Mouse (Mus musculus): ENCODE data around the gene Riox2. TPM values are rescaled to one million over a fixed set of nuclear protein-coding genes. Genes with fewer than 3 reads are reported as not detected.

Gene Riox2
- polyA plus RNA-seq, 1 experiment from 2014 or later = 39.4 TPM

DNA sequence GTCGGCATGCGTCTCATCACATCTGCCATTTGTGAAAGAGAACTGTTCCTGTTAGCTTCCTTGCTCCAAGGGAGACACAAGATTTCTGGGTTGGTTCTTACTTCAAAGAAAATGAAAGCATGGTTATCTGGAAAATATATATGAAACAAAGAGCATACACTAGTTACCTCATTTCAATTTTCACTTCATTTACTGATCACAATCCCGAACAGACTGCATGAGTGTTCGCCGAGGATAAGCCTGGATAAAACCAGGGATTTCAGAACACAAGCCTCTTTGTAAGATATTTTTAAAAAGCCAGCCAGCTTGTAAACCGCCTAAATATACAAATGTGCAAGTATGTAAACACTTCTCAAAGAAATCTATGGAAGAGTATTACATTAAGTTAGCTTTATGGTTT lies 7.6 kb upstream of the Riox2 start:
- H3K4me3 ChIP-seq (ENCODE audit: low read depth, low read length) = no peak overlapping the region
- H3K36me3 ChIP-seq (ENCODE audit: control insufficient read depth, insufficient read depth, low read length) = no peaks in the 10 kb centered on the region
- WGBS = 92% methylated on average over 6 of the region's 6 CpGs
- H3K9me3 ChIP-seq (ENCODE audit: control insufficient read depth, low read length) = no peaks in the 10 kb centered on the region
- no peaks in the 10 kb centered on the region for H3K4me1 ChIP-seq (replicated peaks; ENCODE audit: control insufficient read depth, insufficient read depth, low read length)
- H3K4me2 ChIP-seq = no peak overlapping the region
- H3K27me3 ChIP-seq (replicated peaks; ENCODE audit: control insufficient read depth, insufficient read depth, low read length) = no peaks in the 10 kb centered on the region
- no peak overlapping the region for H3K27ac ChIP-seq (ENCODE audit: low read depth, low read length)
- ATAC-seq (replicated peaks; ENCODE audit: low FRiP score) (no peak), DNase-seq (ENCODE audit: low spot score) (no peak)
- no peak overlapping the region for H3K9ac ChIP-seq (ENCODE audit: low read depth, low read length)

DNA sequence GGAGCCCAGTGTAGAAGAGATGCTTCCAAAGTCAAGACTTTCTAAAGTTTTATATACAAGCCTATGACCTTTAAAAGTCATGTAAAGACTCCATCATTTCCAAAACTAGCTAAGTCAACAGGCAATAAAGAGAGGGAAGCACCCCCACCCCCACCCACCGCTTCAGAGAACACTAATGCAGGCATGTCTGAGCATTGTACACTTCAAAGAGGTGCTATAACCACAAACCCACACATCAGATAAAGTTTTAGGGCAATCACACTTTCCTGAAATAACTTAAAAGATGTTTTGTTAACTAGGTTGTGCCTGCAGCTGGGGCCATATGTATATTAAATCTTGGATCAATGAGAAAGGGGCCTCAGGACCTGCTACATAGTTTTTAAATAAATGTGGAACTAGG lies 1.7 kb upstream of the Riox2 start:
- Histone ChIP-seq H3K4me3 (ENCODE audit: low read depth, low read length) (no peak overlapping the region), H3K9me3 (ENCODE audit: control insufficient read depth, low read length) (no peaks in the 10 kb centered on the region), H3K4me1 (replicated peaks; ENCODE audit: control insufficient read depth, insufficient read depth, low read length) (peaks cover 3% of the 10 kb centered on the region), H3K9ac (ENCODE audit: low read depth, low read length) (no peak overlapping the region), H3K36me3 (ENCODE audit: control insufficient read depth, insufficient read depth, low read length) (no peaks in the 10 kb centered on the region), H3K4me2 (no peak overlapping the region), H3K27ac (ENCODE audit: low read depth, low read length) (no peak overlapping the region), H3K27me3 (replicated peaks; ENCODE audit: control insufficient read depth, insufficient read depth, low read length) (no peaks in the 10 kb centered on the region)
- ATAC-seq (replicated peaks; ENCODE audit: low FRiP score) (no peak), DNase-seq (ENCODE audit: low spot score) (no peak)
- WGBS = 66% methylated on average over 1 of the region's 1 CpGs

DNA sequence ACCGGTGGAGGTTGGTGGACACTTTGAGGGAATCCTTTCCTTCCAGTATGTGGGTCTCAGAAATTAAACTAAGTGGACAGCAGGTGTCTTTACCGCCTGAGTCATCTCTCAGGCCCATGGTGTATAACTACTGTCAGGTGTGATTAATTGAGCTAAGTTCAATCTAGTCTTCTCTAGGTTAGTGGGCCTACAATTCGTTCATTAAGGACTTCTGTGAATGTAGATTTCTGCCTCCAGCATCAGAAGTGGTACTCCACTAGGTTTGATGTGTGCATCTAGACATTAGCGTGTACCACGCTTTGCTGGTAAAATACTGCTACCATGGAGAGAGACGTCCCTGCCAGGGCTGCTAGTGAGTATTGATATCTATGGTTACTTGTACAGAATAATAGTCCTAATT lies 971 bp downstream of the Riox2 start:
- Histone ChIP-seq H3K4me1 (replicated peaks; ENCODE audit: control insufficient read depth, insufficient read depth, low read length) (peaks cover 3% of the 10 kb centered on the region), H3K9ac (ENCODE audit: low read depth, low read length) (peak overlapping the region; percentile 83), H3K36me3 (ENCODE audit: control insufficient read depth, insufficient read depth, low read length) (no peaks in the 10 kb centered on the region; the same call in 1 of the 2 replicates), H3K27ac (ENCODE audit: low read depth, low read length) (no peak overlapping the region), H3K27me3 (replicated peaks; ENCODE audit: control insufficient read depth, insufficient read depth, low read length) (no peaks in the 10 kb centered on the region), H3K4me3 (ENCODE audit: low read depth, low read length) (peak overlapping the region; percentile 73), H3K4me2 (peak overlapping the region; percentile 79), H3K9me3 (ENCODE audit: control insufficient read depth, low read length) (no peaks in the 10 kb centered on the region)
- DNase-seq (ENCODE audit: low spot score) (no peak), ATAC-seq (replicated peaks; ENCODE audit: low FRiP score) (no peak)
- 47% methylated on average over 6 of the region's 6 CpGs for WGBS

DNA sequence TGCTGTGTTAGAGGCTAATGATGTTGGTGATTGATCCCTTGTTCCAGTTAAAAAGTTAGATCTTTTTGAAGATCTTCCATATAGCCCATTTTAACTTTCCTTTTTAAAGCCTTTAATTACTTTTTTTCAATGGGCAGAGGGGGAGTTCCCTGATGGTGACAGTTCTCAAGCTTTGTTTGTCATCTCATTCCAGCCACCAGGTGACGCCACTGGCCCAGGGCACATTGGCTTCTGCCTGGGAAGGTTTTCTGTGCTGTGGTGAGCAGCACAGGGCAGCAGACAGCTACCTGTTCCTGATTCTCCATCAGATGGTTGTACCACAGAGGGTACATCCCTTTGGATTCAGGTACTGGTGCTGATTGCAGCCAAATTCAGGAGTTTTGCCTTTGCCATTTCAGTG lies 3.2 kb downstream of the Riox2 start:
- H3K9me3 ChIP-seq (ENCODE audit: control insufficient read depth, low read length) = no peaks in the 10 kb centered on the region
- H3K4me3 ChIP-seq (ENCODE audit: low read depth, low read length) = no peak overlapping the region
- no peak overlapping the region for H3K4me2 ChIP-seq
- H3K9ac ChIP-seq (ENCODE audit: low read depth, low read length) = no peak overlapping the region
- no peak overlapping the region for H3K27ac ChIP-seq (ENCODE audit: low read depth, low read length)
- H3K27me3 ChIP-seq (replicated peaks; ENCODE audit: control insufficient read depth, insufficient read depth, low read length) = no peaks in the 10 kb centered on the region
- 19% methylated on average over 1 of the region's 1 CpGs for WGBS
- no peaks in the 10 kb centered on the region; the same call in 1 of the 2 replicates for H3K36me3 ChIP-seq (ENCODE audit: control insufficient read depth, insufficient read depth, low read length)
- peaks cover 3% of the 10 kb centered on the region for H3K4me1 ChIP-seq (replicated peaks; ENCODE audit: control insufficient read depth, insufficient read depth, low read length)
- peak; percentile 30 for DNase-seq (ENCODE audit: low spot score)
- ATAC-seq (replicated peaks; ENCODE audit: low FRiP score) = no peak

DNA sequence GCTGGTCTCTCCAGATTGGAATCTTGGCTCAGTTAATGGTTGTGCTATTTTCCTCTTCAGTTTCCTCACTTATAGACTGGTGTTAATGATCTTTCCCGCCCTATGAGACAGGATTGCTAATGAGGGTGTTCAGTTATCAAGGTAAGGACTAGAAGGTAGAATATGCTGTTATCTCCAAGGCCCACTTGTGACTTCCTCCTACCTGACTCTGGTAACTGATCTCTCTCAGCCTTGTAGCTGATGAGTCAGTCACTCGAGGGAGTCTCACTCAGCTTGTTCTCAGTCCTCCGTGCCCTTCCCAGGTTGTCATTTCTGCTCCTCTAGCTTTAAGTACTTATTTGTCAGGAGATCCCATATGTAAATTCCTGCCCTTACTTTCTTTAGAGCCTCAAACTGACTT lies 6.4 kb downstream of the Riox2 start:
- Histone ChIP-seq H3K9ac (ENCODE audit: low read depth, low read length) (no peak overlapping the region), H3K27ac (ENCODE audit: low read depth, low read length) (no peak overlapping the region), H3K9me3 (ENCODE audit: control insufficient read depth, low read length) (no peaks in the 10 kb centered on the region), H3K36me3 (ENCODE audit: control insufficient read depth, insufficient read depth, low read length) (no peaks in the 10 kb centered on the region; the same call in 1 of the 2 replicates), H3K4me1 (replicated peaks; ENCODE audit: control insufficient read depth, insufficient read depth, low read length) (no peaks in the 10 kb centered on the region; the same call in 1 of the 2 replicates), H3K4me2 (no peak overlapping the region), H3K27me3 (replicated peaks; ENCODE audit: control insufficient read depth, insufficient read depth, low read length) (no peaks in the 10 kb centered on the region), H3K4me3 (ENCODE audit: low read depth, low read length) (no peak overlapping the region)
- ATAC-seq (replicated peaks; ENCODE audit: low FRiP score) (no peak), DNase-seq (ENCODE audit: low spot score) (no peak)
- 84% methylated on average over 3 of the region's 3 CpGs for WGBS

DNA sequence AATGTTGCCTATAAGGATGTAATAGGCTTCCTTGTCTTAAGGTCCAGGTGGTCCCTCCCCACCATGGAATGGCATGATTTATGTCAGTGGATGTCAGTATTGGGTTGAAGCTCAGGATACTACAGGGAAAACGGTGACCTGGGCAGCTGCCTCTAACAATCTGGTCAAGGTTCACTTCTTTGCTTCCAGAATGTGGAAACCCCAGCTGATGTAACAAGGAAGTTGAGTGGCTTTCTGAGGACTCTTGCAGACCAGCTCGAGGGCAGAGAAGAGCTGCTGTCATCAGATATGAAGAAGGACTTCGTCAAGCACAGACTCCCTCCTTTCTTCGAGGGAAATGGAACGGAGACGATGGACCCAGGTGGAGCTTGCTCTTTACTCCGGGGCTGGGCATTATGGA lies 15.7 kb downstream of the Riox2 start:
- Histone ChIP-seq H3K36me3 (ENCODE audit: control insufficient read depth, insufficient read depth, low read length) (peaks cover 36% of the 10 kb centered on the region), H3K27me3 (replicated peaks; ENCODE audit: control insufficient read depth, insufficient read depth, low read length) (no peaks in the 10 kb centered on the region), H3K27ac (ENCODE audit: low read depth, low read length) (no peak overlapping the region), H3K4me3 (ENCODE audit: low read depth, low read length) (no peak overlapping the region), H3K9me3 (ENCODE audit: control insufficient read depth, low read length) (no peaks in the 10 kb centered on the region), H3K4me2 (no peak overlapping the region), H3K9ac (ENCODE audit: low read depth, low read length) (no peak overlapping the region), H3K4me1 (replicated peaks; ENCODE audit: control insufficient read depth, insufficient read depth, low read length) (no peaks in the 10 kb centered on the region)
- ATAC-seq (replicated peaks; ENCODE audit: low FRiP score) = no peak
- no peak for DNase-seq (ENCODE audit: low spot score)
- 77% methylated on average over 7 of the region's 7 CpGs for WGBS

DNA sequence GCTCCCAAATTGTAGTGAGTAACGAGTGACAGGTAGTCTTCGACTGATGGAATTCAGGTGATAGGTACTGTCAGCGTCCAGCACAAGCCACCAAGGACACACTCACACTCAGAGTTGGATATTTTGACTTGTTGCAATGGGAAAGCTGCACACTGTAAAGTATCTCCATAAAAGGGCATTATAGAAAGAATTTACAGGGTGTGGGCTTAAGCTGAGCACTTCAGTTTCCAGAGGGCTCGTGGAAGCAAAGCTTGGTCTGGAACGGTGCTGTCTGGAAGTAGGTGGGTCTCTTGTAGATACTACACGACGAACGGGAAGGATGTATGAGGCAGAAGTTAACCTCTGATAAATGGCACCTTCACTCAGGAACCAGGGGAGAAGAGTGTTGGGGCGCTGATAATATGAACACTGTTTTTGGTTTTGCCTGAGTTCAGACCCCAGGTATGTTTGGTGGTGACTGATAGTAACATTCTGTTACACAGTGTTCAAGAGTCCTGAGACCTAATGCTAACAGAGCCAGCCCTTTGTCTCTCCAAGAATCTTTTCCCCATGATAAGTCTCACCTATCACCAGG lies 16.5 kb downstream of the Riox2 start:
- Histone ChIP-seq H3K4me3 (ENCODE audit: low read depth, low read length) (no peak overlapping the region), H3K4me2 (no peak overlapping the region), H3K4me1 (replicated peaks; ENCODE audit: control insufficient read depth, insufficient read depth, low read length) (no peaks in the 10 kb centered on the region), H3K9me3 (ENCODE audit: control insufficient read depth, low read length) (no peaks in the 10 kb centered on the region), H3K27me3 (replicated peaks; ENCODE audit: control insufficient read depth, insufficient read depth, low read length) (no peaks in the 10 kb centered on the region), H3K27ac (ENCODE audit: low read depth, low read length) (no peak overlapping the region), H3K9ac (ENCODE audit: low read depth, low read length) (no peak overlapping the region), H3K36me3 (ENCODE audit: control insufficient read depth, insufficient read depth, low read length) (peaks cover 40% of the 10 kb centered on the region)
- 66% methylated on average over 9 of the region's 9 CpGs for WGBS
- DNase-seq (ENCODE audit: low spot score) (no peak), ATAC-seq (replicated peaks; ENCODE audit: low FRiP score) (peak; percentile 86)

DNA sequence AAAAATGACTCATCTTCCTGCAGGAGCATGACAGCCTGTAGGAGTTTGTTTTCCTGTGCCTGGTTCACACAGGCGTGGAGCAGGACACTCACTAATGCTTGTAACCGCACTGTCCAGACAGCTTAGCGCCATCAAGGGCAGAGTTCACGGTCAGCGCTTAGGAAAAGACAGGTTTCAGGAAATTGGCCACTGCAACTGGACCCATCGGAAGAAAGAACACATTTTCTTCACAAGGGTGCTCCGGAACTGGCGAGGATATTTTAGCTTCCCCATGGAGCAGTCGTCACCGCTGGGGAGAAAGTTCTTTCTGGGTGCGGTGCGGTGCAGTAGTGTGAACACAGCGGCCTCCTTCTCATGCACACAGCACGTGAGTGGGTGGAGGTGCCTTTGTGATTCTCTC lies 21.6 kb downstream of the Riox2 start:
- DNase-seq (ENCODE audit: low spot score) (no peak), ATAC-seq (replicated peaks; ENCODE audit: low FRiP score) (no peak)
- H3K9me3 ChIP-seq (ENCODE audit: control insufficient read depth, low read length) = no peaks in the 10 kb centered on the region
- WGBS = 90% methylated on average over 14 of the region's 14 CpGs
- no peak overlapping the region for H3K4me2 ChIP-seq
- H3K27ac ChIP-seq (ENCODE audit: low read depth, low read length) = no peak overlapping the region
- H3K9ac ChIP-seq (ENCODE audit: low read depth, low read length) = no peak overlapping the region
- H3K36me3 ChIP-seq (ENCODE audit: control insufficient read depth, insufficient read depth, low read length) = peaks cover 24% of the 10 kb centered on the region
- no peaks in the 10 kb centered on the region for H3K4me1 ChIP-seq (replicated peaks; ENCODE audit: control insufficient read depth, insufficient read depth, low read length)
- no peak overlapping the region for H3K4me3 ChIP-seq (ENCODE audit: low read depth, low read length)
- H3K27me3 ChIP-seq (replicated peaks; ENCODE audit: control insufficient read depth, insufficient read depth, low read length) = no peaks in the 10 kb centered on the region

DNA sequence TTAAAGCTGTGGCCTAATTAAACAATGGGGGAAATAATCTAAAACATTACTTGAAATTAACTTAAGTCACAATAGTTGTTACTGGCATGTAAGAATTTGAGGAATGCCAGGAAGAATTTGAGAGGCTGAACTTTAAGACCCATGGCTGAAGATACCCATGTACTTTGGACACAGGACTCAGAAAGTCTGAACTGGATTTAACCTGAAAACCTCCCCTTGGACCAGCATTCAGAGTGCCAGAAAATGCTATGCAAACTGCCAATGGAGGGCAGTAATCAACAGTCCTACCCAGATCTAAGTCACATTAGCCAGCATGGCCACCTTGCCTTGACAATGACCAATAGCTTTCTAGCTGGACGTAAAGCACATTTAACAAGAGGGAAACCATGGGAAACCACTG lies 26.4 kb downstream of the Riox2 start:
- H3K4me1 ChIP-seq (replicated peaks; ENCODE audit: control insufficient read depth, insufficient read depth, low read length) = no peaks in the 10 kb centered on the region
- H3K4me3 ChIP-seq (ENCODE audit: low read depth, low read length) = no peak overlapping the region
- H3K9me3 ChIP-seq (ENCODE audit: control insufficient read depth, low read length) = no peaks in the 10 kb centered on the region
- no peak for ATAC-seq (replicated peaks; ENCODE audit: low FRiP score)
- H3K4me2 ChIP-seq = no peak overlapping the region
- H3K36me3 ChIP-seq (ENCODE audit: control insufficient read depth, insufficient read depth, low read length) = peaks cover 6% of the 10 kb centered on the region; the same call in 1 of the 2 replicates
- 83% methylated on average over 1 of the region's 1 CpGs for WGBS
- H3K9ac ChIP-seq (ENCODE audit: low read depth, low read length) = no peak overlapping the region
- no peaks in the 10 kb centered on the region for H3K27me3 ChIP-seq (replicated peaks; ENCODE audit: control insufficient read depth, insufficient read depth, low read length)
- H3K27ac ChIP-seq (ENCODE audit: low read depth, low read length) = no peak overlapping the region
- no peak for DNase-seq (ENCODE audit: low spot score)
